Mouse (Mus musculus) macrophage (primary cell): ENCODE measurements around the gene Cradd. TPM values are rescaled to one million over a fixed set of nuclear protein-coding genes. Genes with fewer than 3 reads are reported as not detected.

Source experiments
- H3K27ac ChIP-seq: fragments of 350-480 bp; formaldehyde crosslinking; 2 replicates; pipeline ENCODE4 v1.9.0; 2021
- H3K36me3 ChIP-seq: fragments of 350-480 bp; formaldehyde crosslinking; 2 replicates; pipeline ENCODE4 v1.9.0; 2021; ENCODE audit errors: inconsistent target
- H3K4me3 ChIP-seq: fragments of 350-480 bp; formaldehyde crosslinking; 2 replicates; pipeline ENCODE4 v1.9.0; 2021; ENCODE audit errors: inconsistent target
- H3K79me2 ChIP-seq: fragments of 350-480 bp; formaldehyde crosslinking; 2 replicates; pipeline ENCODE4 v1.9.0; 2021; ENCODE audit errors: inconsistent target
- WGBS: methylation state at CpG from one replicate; pipeline ENCODE4 v1.1.7; 2026; ENCODE audit warnings: inconsistent platforms; ENCODE audit not compliant: missing documents; 5-methylcytosine and 5-hydroxymethylcytosine counted together
- polyA plus RNA-seq: library from polyadenylated mRNA; stranded (reverse); fragments of 250-400 nt; gene quantifications from 3 replicates; pipeline ENCODE4 v1.2.4, GENCODE M21; 2018; ENCODE audit warnings: inconsistent platforms

Gene Cradd
- polyA plus RNA-seq, 1 experiment from 2014 or later = 9.2 TPM

DNA sequence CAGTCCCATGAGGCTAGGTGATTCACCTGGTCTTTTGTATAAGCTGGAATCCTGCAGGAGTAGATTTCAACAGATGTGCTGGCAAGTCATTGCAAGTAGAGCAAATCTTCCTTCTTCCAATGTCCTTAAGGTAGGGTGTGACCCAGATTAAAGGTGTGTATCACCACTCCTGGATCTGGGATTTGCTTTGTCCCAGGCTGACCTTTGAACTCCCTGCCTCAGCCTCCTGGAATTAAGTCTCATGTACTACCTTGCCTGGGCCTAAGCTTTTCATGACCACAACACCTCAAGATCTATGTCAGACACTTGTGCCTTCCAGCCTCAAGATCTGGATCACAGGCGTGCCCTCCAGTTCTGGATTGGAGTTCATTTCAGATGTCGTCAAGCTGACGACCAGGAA, 41.9 kb downstream of the Cradd start:
- WGBS = 92% methylated on average over 3 of the region's 3 CpGs
- Histone ChIP-seq H3K27ac (no peak overlapping the region), H3K79me2 (no peaks in the 10 kb centered on the region), H3K4me3 (no peak overlapping the region), H3K36me3 (no peaks in the 10 kb centered on the region)

DNA sequence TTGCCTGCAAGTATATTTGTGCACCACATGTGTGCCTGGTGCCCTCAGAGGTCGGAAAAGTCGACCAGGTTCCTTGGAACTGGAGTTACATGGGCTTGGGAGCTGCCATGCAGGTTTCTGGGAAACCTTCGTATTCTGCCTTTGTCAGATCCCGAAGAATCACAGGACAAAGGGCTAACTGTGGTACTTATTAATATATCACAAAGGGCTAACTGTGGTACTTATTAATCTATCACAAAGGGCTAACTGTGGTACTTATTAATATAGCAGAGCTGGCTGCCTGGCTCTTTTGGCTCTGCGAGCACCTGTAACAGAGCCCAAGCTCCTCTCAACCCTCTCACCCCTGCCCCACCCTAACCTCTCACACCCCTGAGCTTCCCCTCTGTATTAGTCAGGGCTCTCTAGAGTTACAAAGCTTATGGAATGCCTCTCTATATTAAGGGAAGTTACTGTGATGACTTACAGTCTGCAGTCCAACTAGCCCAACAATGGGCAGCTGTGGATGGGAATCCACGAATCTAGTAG, 42.4 kb downstream of the Cradd start:
- H3K4me3 ChIP-seq = no peak overlapping the region
- no peaks in the 10 kb centered on the region for H3K36me3 ChIP-seq
- WGBS = 93% methylated on average over 6 of the region's 6 CpGs
- H3K79me2 ChIP-seq = no peaks in the 10 kb centered on the region
- no peak overlapping the region for H3K27ac ChIP-seq

- Histone ChIP-seq H3K36me3 (no peaks in the 10 kb centered on the region), H3K27ac (no peak overlapping the region), H3K4me3 (no peak overlapping the region), H3K79me2 (no peaks in the 10 kb centered on the region)
- WGBS = 95% methylated on average over 3 of the region's 3 CpGs
Observed at GRCm38 (mm10) chr10:95280327-95280726, 43.6 kb downstream of the Cradd start.

GRCm38 (mm10) chr10:95279459-95279858, 44.5 kb downstream of the Cradd start:
- no peak overlapping the region for H3K4me3 ChIP-seq
- H3K79me2 ChIP-seq = no peaks in the 10 kb centered on the region
- no peaks in the 10 kb centered on the region for H3K36me3 ChIP-seq
- peak overlapping the region; percentile 38 for H3K27ac ChIP-seq
- WGBS = 100% methylated on average over 1 of the region's 1 CpGs

DNA sequence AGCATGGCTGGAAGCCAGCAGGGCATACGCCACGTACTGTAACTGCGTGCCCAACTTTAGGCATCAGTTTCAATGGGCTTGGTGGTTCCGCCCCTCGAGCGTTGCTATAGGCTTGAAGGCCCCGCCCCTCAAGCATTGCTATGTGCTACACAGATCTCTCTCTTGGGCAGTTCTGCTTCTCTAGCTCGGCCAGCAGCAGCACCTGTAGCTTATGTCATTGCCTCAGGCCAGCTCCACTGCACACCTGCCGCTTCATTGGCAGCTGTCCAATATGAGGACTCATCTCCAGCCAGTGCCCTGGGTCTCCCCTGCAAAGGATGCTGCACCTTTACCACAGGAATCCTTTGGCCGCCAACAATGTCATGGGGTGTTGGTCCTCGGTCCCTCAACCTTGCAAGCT, 45.8 kb downstream of the Cradd start:
- WGBS = 96% methylated on average over 11 of the region's 11 CpGs

DNA sequence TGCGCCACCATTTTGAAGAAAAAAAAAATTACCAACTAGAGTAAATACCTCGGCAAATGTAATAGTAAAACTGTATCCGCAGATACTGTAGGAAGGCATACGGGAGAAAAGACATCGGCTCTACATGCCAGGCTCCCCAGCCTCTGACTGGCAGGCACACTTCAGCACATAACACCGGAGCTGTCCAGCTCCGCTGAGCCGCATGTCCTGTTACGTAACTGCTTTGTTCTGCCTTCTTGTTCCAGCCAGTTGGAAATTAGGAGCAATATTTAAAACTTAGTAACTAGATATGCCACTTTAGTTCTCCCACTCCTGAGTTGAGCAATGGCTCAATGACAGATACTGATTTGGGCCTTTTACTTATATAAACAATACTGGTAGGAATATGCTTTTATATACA, 48.4 kb downstream of the Cradd start:
- WGBS = 90% methylated on average over 9 of the region's 9 CpGs
- no peak overlapping the region for H3K4me3 ChIP-seq
- H3K27ac ChIP-seq = no peak overlapping the region
- H3K79me2 ChIP-seq = no peaks in the 10 kb centered on the region
- H3K36me3 ChIP-seq = no peaks in the 10 kb centered on the region

More for the DNA sequence above, 45.8 kb downstream of the Cradd start:
- no peak overlapping the region for H3K27ac ChIP-seq
- H3K79me2 ChIP-seq = no peaks in the 10 kb centered on the region
- H3K36me3 ChIP-seq = no peaks in the 10 kb centered on the region
- H3K4me3 ChIP-seq = no peak overlapping the region

DNA sequence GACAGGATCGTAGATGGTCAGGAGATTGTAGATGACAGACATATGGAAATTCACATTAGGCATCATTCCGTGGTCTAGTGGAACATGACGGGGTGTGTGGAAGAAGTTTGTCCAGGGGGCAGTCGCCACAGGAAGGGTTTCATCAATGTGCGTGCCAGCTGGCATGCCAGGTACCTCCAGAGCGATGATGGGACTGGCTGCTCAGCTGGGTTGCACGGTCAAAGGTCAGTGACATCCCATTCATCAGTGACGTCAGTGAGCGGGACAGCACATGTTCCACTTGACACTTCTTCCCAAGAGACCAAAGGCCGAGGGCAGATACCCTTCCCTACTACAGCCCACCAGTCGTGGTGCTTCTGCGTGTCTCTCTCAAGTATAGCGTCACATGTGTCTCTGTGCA, 50.7 kb downstream of the Cradd start:
- WGBS = 94% methylated on average over 13 of the region's 13 CpGs
- Histone ChIP-seq H3K36me3 (no peaks in the 10 kb centered on the region), H3K4me3 (no peak overlapping the region), H3K27ac (no peak overlapping the region), H3K79me2 (no peaks in the 10 kb centered on the region)

- WGBS = 96% methylated on average over 7 of the region's 7 CpGs
- H3K27ac ChIP-seq = no peak overlapping the region
- H3K79me2 ChIP-seq = no peaks in the 10 kb centered on the region
- H3K36me3 ChIP-seq = no peaks in the 10 kb centered on the region
- no peak overlapping the region for H3K4me3 ChIP-seq
Observed at GRCm38 (mm10) chr10:95269151-95269550, 54.8 kb downstream of the Cradd start.

GRCm38 (mm10) chr10:95268366-95268765, 55.6 kb downstream of the Cradd start:
- H3K27ac ChIP-seq = no peak overlapping the region
- H3K79me2 ChIP-seq = no peaks in the 10 kb centered on the region
- H3K4me3 ChIP-seq = no peak overlapping the region
- 96% methylated on average over 5 of the region's 5 CpGs for WGBS
- no peaks in the 10 kb centered on the region for H3K36me3 ChIP-seq

DNA sequence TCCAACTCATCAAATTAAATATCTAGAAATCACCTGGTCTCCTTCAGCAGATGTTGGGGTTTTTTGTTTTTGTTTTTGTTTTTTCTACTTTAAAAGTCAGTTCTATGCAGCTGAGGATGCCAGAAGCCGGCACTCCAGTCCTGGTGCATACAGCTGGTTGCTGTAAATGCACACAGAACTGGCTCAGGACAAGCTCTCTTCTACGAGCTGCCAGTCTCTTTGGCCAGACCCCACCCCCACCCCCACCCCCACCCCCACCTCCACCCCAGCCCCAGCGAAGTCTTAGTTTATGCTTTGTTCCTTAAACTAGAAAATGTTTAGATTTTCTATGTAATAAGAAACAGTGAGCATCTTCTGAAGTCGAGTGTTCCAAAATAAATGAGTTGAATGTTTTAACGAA, 57.0 kb downstream of the Cradd start:
- H3K79me2 ChIP-seq = no peaks in the 10 kb centered on the region
- no peak overlapping the region for H3K4me3 ChIP-seq
- 64% methylated on average over 5 of the region's 5 CpGs for WGBS
- no peak overlapping the region for H3K27ac ChIP-seq
- no peaks in the 10 kb centered on the region for H3K36me3 ChIP-seq

DNA sequence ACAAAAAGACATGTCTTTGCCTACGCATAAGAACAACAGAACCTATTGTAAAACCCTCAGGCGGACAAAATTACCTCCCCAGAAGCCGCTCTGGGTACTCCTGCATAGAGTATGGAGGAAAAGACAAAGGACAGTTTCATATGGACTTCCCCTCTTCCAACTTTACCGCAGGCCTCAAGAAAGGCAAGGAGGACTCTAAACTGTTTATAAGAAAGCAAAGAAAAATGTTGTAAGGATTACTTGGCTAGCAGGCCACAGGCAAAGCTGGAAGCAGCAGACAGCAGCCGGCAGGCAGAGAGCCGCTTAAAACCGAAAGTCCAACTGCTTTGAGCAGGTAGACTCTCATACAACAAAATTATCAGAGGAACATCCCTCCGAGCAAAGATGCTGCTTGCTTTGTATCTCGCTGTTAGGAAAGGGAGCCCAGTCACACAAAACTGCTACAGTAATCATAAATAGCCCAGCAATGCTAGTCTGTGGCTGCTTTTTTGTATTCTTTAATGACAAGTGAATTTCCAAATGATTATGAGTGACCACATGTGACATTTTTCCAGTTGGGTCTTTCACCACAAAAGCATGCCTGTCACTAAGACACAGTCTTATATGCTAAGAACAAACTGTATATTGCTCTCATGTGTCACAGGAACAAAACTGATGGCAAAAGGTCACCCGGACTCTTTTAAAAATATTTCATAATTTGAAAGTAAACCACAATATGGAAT, 57.7 kb downstream of the Cradd start:
- 74% methylated on average over 10 of the region's 10 CpGs for WGBS

DNA sequence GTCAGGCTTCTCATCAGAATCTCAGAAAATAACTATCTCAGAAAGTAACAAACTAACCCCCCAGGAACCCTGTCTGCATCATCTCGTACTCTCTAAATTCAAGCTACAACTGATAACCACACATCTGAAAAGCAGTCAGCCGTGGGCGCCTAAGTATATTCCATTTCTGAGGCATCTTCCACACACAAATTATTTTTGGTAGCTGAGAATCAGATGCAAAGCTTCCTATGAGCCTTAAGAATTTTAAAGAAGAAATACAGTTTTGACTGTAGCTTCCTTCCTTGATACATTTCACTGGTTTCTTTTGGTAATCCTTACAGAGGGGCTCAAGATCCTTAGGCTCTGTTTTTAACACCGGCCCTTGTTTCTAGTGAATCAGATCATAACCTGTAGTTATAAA, 58.4 kb downstream of the Cradd start:
- no peak overlapping the region for H3K27ac ChIP-seq
- no peak overlapping the region for H3K4me3 ChIP-seq
- WGBS = 96% methylated on average over 4 of the region's 4 CpGs
- H3K79me2 ChIP-seq = no peaks in the 10 kb centered on the region
- H3K36me3 ChIP-seq = no peaks in the 10 kb centered on the region

More for the DNA sequence above, 57.7 kb downstream of the Cradd start:
- Histone ChIP-seq H3K4me3 (no peak overlapping the region), H3K79me2 (no peaks in the 10 kb centered on the region), H3K27ac (no peak overlapping the region), H3K36me3 (no peaks in the 10 kb centered on the region)

DNA sequence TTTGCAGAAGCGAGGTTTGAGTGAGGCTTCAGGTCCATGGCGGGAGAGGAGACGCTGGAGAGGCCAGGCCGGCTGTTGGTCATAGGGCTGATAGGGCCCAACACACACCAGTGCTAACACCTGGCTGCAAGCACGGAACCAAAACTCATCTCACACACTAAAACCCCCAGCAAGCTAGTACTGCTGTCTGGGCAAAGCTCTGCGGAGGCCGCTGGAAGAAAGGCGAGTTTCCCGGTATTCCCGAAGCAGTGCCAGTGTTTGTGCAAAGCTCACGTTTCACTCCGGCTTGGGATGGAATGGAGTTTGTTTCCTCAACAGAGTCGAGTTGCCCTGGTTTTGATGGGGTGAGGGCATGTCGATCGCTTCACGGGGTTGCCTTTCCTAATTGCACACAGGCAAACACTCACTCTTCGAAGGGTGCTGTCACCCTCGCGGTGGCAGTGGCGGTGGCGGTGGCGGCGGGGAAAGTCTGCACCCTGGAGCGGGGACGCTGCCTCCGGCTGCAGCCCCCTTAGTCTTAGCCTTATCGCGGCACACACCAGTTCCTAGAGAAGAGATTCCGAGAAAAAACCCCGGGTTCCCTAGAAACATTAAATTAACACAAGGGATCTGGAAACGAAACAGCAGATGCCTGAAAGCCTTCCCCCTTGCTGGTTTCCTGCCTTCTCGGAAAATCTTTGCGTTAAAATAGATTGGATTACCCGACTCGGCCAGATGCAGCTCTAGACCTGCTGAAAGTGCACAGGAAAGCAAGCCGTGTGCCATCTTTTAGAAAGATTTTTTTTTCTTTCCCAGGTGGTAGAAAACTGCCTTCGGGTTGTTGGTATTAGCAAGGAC, 59.2 kb downstream of the Cradd start:
- Histone ChIP-seq H3K4me3 (no peak overlapping the region; the same call in 1 of the 2 replicates), H3K27ac (no peak overlapping the region), H3K79me2 (no peaks in the 10 kb centered on the region), H3K36me3 (no peaks in the 10 kb centered on the region)
- 30% methylated on average over 37 of the region's 37 CpGs for WGBS

- Histone ChIP-seq H3K79me2 (no peaks in the 10 kb centered on the region), H3K4me3 (no peak overlapping the region), H3K36me3 (no peaks in the 10 kb centered on the region), H3K27ac (no peak overlapping the region)
- 57% methylated on average over 11 of the region's 11 CpGs for WGBS
Observed at GRCm38 (mm10) chr10:95262388-95262787, 61.5 kb downstream of the Cradd start.

- no peak overlapping the region for H3K4me3 ChIP-seq
- no peaks in the 10 kb centered on the region for H3K79me2 ChIP-seq
- no peaks in the 10 kb centered on the region for H3K36me3 ChIP-seq
- no peak overlapping the region for H3K27ac ChIP-seq
- 5% methylated on average over 2 of the region's 2 CpGs for WGBS
Observed at GRCm38 (mm10) chr10:95261279-95261678, 62.7 kb downstream of the Cradd start.
